Mouse (Mus musculus) gastrocnemius, adult 2 months (tissue): ENCODE data around the gene Hsf2. TPM values are rescaled to one million over a fixed set of nuclear protein-coding genes. Genes with fewer than 3 reads are reported as not detected.
"Not testable (repeated sequence)": the region's sequence is repeated elsewhere in the genome, so short reads cannot be mapped to it uniquely, and the experiment has no call there.

ENCODE experiments used
- DNase-seq: peaks from one replicate; pipeline ENCODE4 v3.0.0; 2022
- H3K27ac ChIP-seq: fragments of 200-600 bp; 2 replicates; pipeline ENCODE4 v1.8.1; 2022; ENCODE audit warnings: mild to moderate bottlenecking
- H3K4me3 ChIP-seq: fragments of 200-600 bp; 2 replicates; pipeline ENCODE4 v1.8.1; 2022; ENCODE audit warnings: mild to moderate bottlenecking, moderate library complexity
- CTCF ChIP-seq: fragments of 200-600 bp; IDR thresholded peaks from 2 replicates; pipeline ENCODE4 v1.8.1; 2022; ENCODE audit warnings: antibody characterized with exemption, mild to moderate bottlenecking, moderate library complexity
- intact Hi-C: fragments of 180-260 bp; cut with DNase I; formaldehyde crosslinking; loops from one replicate; pipeline ENCODE4 v1.15.1; 2025
- total RNA-seq, 2 experiments: library from RNA; stranded (reverse); gene quantifications; 2 replicates each; pipeline ENCODE4 v1.2.3; 2021

Gene Hsf2
- total RNA-seq, 2 experiments from 2014 or later = 22.6 to 22.8 TPM

GRCm38 (mm10) chr10:57486542-57487071 is 422 bp downstream of the Hsf2 start:
- intact Hi-C loops = loop anchor here (1.0 kb wide), 1 partner anchor 46 kb away; the partner anchor contains the start of gene Serinc1
- DNase-seq = peak; percentile 82

GRCm38 (mm10) chr10:57487201-57487600 is 1.0 kb downstream of the Hsf2 start:
- Histone ChIP-seq H3K27ac (peak overlapping the region; percentile 96), H3K4me3 (peak overlapping the region; percentile 97)
- intact Hi-C loops = no loop called here
- no peak for TF ChIP-seq CTCF
- DNase-seq = no peak

More at GRCm38 (mm10) chr10:57486542-57487071, 422 bp downstream of the Hsf2 start:
- Histone ChIP-seq H3K27ac (peak overlapping the region; percentile 96), H3K4me3 (peak overlapping the region; percentile 97)
- TF ChIP-seq CTCF = no peak

- TF ChIP-seq CTCF = peak; percentile 29; the same call in 1 of the 2 replicates
- Histone ChIP-seq H3K27ac (peak overlapping the region; percentile 96), H3K4me3 (peak overlapping the region; percentile 97; the same call in 1 of the 2 replicates)
- DNase-seq = no peak
- intact Hi-C loops = no loop called here
Observed at GRCm38 (mm10) chr10:57488591-57488990, 2.4 kb downstream of the Hsf2 start.

GRCm38 (mm10) chr10:57492050-57492449 is 5.9 kb downstream of the Hsf2 start:
- H3K4me3 ChIP-seq = no peak overlapping the region
- H3K27ac ChIP-seq = no peak overlapping the region
- peak; percentile 28 for DNase-seq
- intact Hi-C loops = no loop called here
- no peak for TF ChIP-seq CTCF

GRCm38 (mm10) chr10:57499414-57500156 is 13.4 kb downstream of the Hsf2 start:
- DNase-seq = peak; percentile 24
- peak overlapping the region; percentile 91 for H3K27ac ChIP-seq
- intact Hi-C loops = no loop called here
- peak overlapping the region; percentile 45 for H3K4me3 ChIP-seq
- TF ChIP-seq CTCF = no peak

- no peak overlapping the region for H3K27ac ChIP-seq
- no peak for DNase-seq
Observed at GRCm38 (mm10) chr10:57514616-57515015, 28.4 kb downstream of the Hsf2 start.

GRCm38 (mm10) chr10:57515278-57515677 is 29.1 kb downstream of the Hsf2 start:
- intact Hi-C loops = no loop called here
- no peak for DNase-seq
- TF ChIP-seq CTCF = no peak
- Histone ChIP-seq H3K27ac (no peak overlapping the region), H3K4me3 (no peak overlapping the region)

More at GRCm38 (mm10) chr10:57514616-57515015, 28.4 kb downstream of the Hsf2 start:
- TF ChIP-seq CTCF = no peak
- intact Hi-C loops = no loop called here
- H3K4me3 ChIP-seq = no peak overlapping the region

GRCm38 (mm10) chr10:57526469-57526868 is 40.3 kb downstream of the Hsf2 start:
- DNase-seq = no peak
- Histone ChIP-seq H3K4me3 (no peak overlapping the region), H3K27ac (no peak overlapping the region)
- intact Hi-C loops = no loop called here
- no peak for TF ChIP-seq CTCF

- Histone ChIP-seq H3K4me3 (peak overlapping the region; percentile 75), H3K27ac (peak overlapping the region; percentile 96)
- no peak for DNase-seq
- TF ChIP-seq CTCF = no peak
- intact Hi-C loops = no loop called here
Observed at GRCm38 (mm10) chr10:57531076-57531475, 44.9 kb downstream of the Hsf2 start.

GRCm38 (mm10) chr10:57531616-57532217 is 45.5 kb downstream of the Hsf2 start:
- TF ChIP-seq CTCF = no peak
- Histone ChIP-seq H3K4me3 (peak overlapping the region; percentile 75), H3K27ac (peak overlapping the region; percentile 96)
- intact Hi-C loops = loop anchor here (1.0 kb wide), 1 partner anchor 45 kb away; the partner anchor contains the start of gene Hsf2
- DNase-seq = no peak

- intact Hi-C loops = loop anchor here (1.0 kb wide), 1 partner anchor 46 kb away; the partner anchor contains the start of gene Hsf2
- Histone ChIP-seq H3K27ac (peak within 1 kb of the TSS; percentile 96), H3K4me3 (peak within 1 kb of the TSS; percentile 75)
- peak; percentile 97 for DNase-seq
- no peak for TF ChIP-seq CTCF
Observed at GRCm38 (mm10) chr10:57532218-57533101, 46.3 kb downstream of the Hsf2 start, which contains the start of gene Serinc1. Gene Serinc1, minus strand, starts transcription at chr10:57532530.

- H3K4me3 ChIP-seq, H3K27ac ChIP-seq, intact Hi-C loops, DNase-seq: not testable (repeated sequence)
Observed at GRCm38 (mm10) chr10:57543890-57544289, 57.7 kb downstream of the Hsf2 start.
